Mouse (Mus musculus) CH12.LX (cell line): ENCODE measurements at regions not wholly inside any gene's neighbourhood (a gene's known extent, or its start where the extent isn't known, plus 50 kb on each side); places are given as distances from the start of the nearest gene placed in this dataset.

Experiments
- CHD2 ChIP-seq: IDR thresholded peaks from 2 replicates; pipeline ENCODE4 v1.6.1; 2011; ENCODE audit warnings: low read length, improper control_type of control experiment
- CTCF ChIP-seq, 2 experiments: IDR thresholded peaks in 1 of 2; conservative IDR thresholded peaks in 1 of 2; 2 replicates each; pipeline ENCODE4 v1.5.1; 2011 to 2012; ENCODE audit warnings: low read depth in 2 of 2, low read length in 2 of 2, improper control_type of control experiment in 1 of 2, inconsistent platforms in 1 of 2, mild to moderate bottlenecking in 1 of 2, moderate library complexity in 1 of 2
- MAX ChIP-seq: IDR thresholded peaks from 2 replicates; pipeline ENCODE4 v1.6.1; 2011; ENCODE audit warnings: low read length, improper control_type of control experiment
- POLR2A ChIP-seq: IDR thresholded peaks from 2 replicates; pipeline ENCODE4 v1.6.1; 2011; ENCODE audit warnings: low read depth, mild to moderate bottlenecking, improper control_type of control experiment, low read length
- POLR2AphosphoS2 ChIP-seq: IDR thresholded peaks from 2 replicates; pipeline ENCODE4 v1.6.1; 2011; ENCODE audit warnings: low read depth, low read length, improper control_type of control experiment
- RAD21 ChIP-seq: IDR thresholded peaks from 2 replicates; pipeline ENCODE4 v1.6.1; 2011; ENCODE audit warnings: low read depth, mild to moderate bottlenecking, low read length, improper control_type of control experiment, moderate library complexity
- TBP ChIP-seq: conservative IDR thresholded peaks from 2 replicates; pipeline ENCODE4 v1.6.1; 2011; ENCODE audit warnings: low read depth, low read length, improper control_type of control experiment

GRCm38 (mm10) chr4:105425086-105425485 is 267.9 kb downstream of the Plpp3 start:
- no peak for TF ChIP-seq POLR2AphosphoS2
- no peak for TF ChIP-seq MAX
- TF ChIP-seq POLR2A, result no peak
- no peak for TF ChIP-seq CHD2
- no peak for TF ChIP-seq TBP
- no peak for TF ChIP-seq CTCF (conservative IDR thresholded peaks at IDR 0.05 in 1 of 2, IDR thresholded peaks at IDR 0.05 in 1 of 2; ENCODE audit: low read depth in 2 of 2, low read length in 2 of 2)
- TF ChIP-seq RAD21, result no peak
